Mouse (Mus musculus) limb, embryonic 10.5 days (tissue): ENCODE measurements around the gene Lin9. TPM values are rescaled to one million over a fixed set of nuclear protein-coding genes. Genes with fewer than 3 reads are reported as not detected.
A peak's percentile ranks its signal among the peaks of the same experiment; 100 is the strongest.

Source experiments
- DNase-seq: peaks from one replicate; pipeline ENCODE4 v3.0.0-alpha.2; 2017; ENCODE audit warnings: low spot score
- H3K27ac ChIP-seq: fragments of 300-500 bp; sonication (generic); 2 replicates; pipeline ENCODE4 v1.5.1; 2016; ENCODE audit warnings: mild to moderate bottlenecking
- H3K27me3 ChIP-seq: fragments of 300-500 bp; sonication (generic); 2 replicates; pipeline ENCODE4 v1.6.1; 2016; ENCODE audit warnings: low read depth, mild to moderate bottlenecking; ENCODE audit not compliant: poor library complexity, severe bottlenecking
- H3K36me3 ChIP-seq: fragments of 300-500 bp; sonication (generic); 2 replicates; pipeline ENCODE4 v1.6.1; 2016; ENCODE audit warnings: mild to moderate bottlenecking, moderate library complexity
- H3K4me1 ChIP-seq: fragments of 300-500 bp; sonication (generic); 2 replicates; pipeline ENCODE4 v1.6.1; 2016
- H3K4me3 ChIP-seq: fragments of 300-500 bp; sonication (generic); 2 replicates; pipeline ENCODE4 v1.5.1; 2016; ENCODE audit warnings: mild to moderate bottlenecking, moderate library complexity
- H3K9me3 ChIP-seq: fragments of 300-500 bp; sonication (generic); replicated peaks from 2 replicates; pipeline ENCODE4 v1.6.1; 2016; ENCODE audit warnings: mild to moderate bottlenecking
- WGBS: fragments of 180-500 bp; shearing (Covaris S2); methylation state at CpG from one replicate; pipeline ENCODE4 v1.1.7; 2016; 5-methylcytosine and 5-hydroxymethylcytosine counted together
- polyA plus RNA-seq: library from polyadenylated mRNA; unstranded; fragments of >200 nt; fragmentation: Nextera tagmentation; extraction: Ambion mirVana; gene quantifications from 2 replicates; pipeline ENCODE4 v1.2.1, GENCODE M21; 2016

Gene Lin9
- polyA plus RNA-seq, 1 experiment from 2014 or later = 24.9 TPM

GRCm38 (mm10) chr1:180719483-180719882 lies 78.5 kb downstream of the Lin9 start:
- H3K4me1 ChIP-seq = no peaks in the 10 kb centered on the region

GRCm38 (mm10) chr1:180719951-180720689 lies 79.2 kb downstream of the Lin9 start:
- WGBS = 47% methylated on average over 5 of the region's 5 CpGs
- Histone ChIP-seq H3K4me1 (peaks cover 3% of the 10 kb centered on the region), H3K9me3 (no peaks in the 10 kb centered on the region), H3K27me3 (no peaks in the 10 kb centered on the region), H3K27ac (no peak overlapping the region), H3K36me3 (no peaks in the 10 kb centered on the region), H3K4me3 (no peak overlapping the region)
- peak; percentile 91 for DNase-seq

More at GRCm38 (mm10) chr1:180719483-180719882, 78.5 kb downstream of the Lin9 start:
- no peak overlapping the region for H3K4me3 ChIP-seq
- H3K27ac ChIP-seq = no peak overlapping the region
- no peaks in the 10 kb centered on the region for H3K9me3 ChIP-seq
- 91% methylated on average over 6 of the region's 6 CpGs for WGBS
- no peaks in the 10 kb centered on the region for H3K36me3 ChIP-seq
- H3K27me3 ChIP-seq = no peaks in the 10 kb centered on the region
- DNase-seq = no peak

GRCm38 (mm10) chr1:180722608-180723007 lies 81.7 kb downstream of the Lin9 start:
- no peak overlapping the region for H3K27ac ChIP-seq
- peaks cover 20% of the 10 kb centered on the region for H3K4me1 ChIP-seq
- no peaks in the 10 kb centered on the region for H3K36me3 ChIP-seq
- no peak overlapping the region for H3K4me3 ChIP-seq
- H3K9me3 ChIP-seq = no peaks in the 10 kb centered on the region
- DNase-seq = no peak
- H3K27me3 ChIP-seq = no peaks in the 10 kb centered on the region
- 87% methylated on average over 1 of the region's 1 CpGs for WGBS

GRCm38 (mm10) chr1:180723701-180724238 lies 82.8 kb downstream of the Lin9 start:
- no peak for DNase-seq
- Histone ChIP-seq H3K9me3 (no peaks in the 10 kb centered on the region), H3K4me3 (no peak overlapping the region), H3K27ac (no peak overlapping the region), H3K4me1 (peaks cover 24% of the 10 kb centered on the region), H3K36me3 (no peaks in the 10 kb centered on the region), H3K27me3 (no peaks in the 10 kb centered on the region)
- 44% methylated on average over 1 of the region's 1 CpGs for WGBS

- peak within 1 kb of the TSS; percentile 100 for H3K4me3 ChIP-seq
- DNase-seq = peak; percentile 96
- H3K36me3 ChIP-seq = no peaks in the 10 kb centered on the region
- peaks cover 24% of the 10 kb centered on the region for H3K4me1 ChIP-seq
- no peaks in the 10 kb centered on the region for H3K27me3 ChIP-seq
- peak within 1 kb of the TSS; percentile 98 for H3K27ac ChIP-seq
- H3K9me3 ChIP-seq = no peaks in the 10 kb centered on the region
- under 1% methylated on average over 51 of the region's 52 CpGs for WGBS
Measured at GRCm38 (mm10) chr1:180725704-180726179, 84.8 kb downstream of the Lin9 start, which contains the start of gene Acbd3. Acbd3 (plus strand) TSS chr1:180726043.

- under 1% methylated on average over 42 of the region's 42 CpGs for WGBS
- DNase-seq = no peak
- H3K4me3 ChIP-seq = peak overlapping the region; percentile 100
- H3K9me3 ChIP-seq = no peaks in the 10 kb centered on the region
- H3K27ac ChIP-seq = peak overlapping the region; percentile 98
- peaks cover 24% of the 10 kb centered on the region for H3K4me1 ChIP-seq
- H3K27me3 ChIP-seq = no peaks in the 10 kb centered on the region
- H3K36me3 ChIP-seq = no peaks in the 10 kb centered on the region
Measured at GRCm38 (mm10) chr1:180726183-180726582, 85.2 kb downstream of the Lin9 start.

GRCm38 (mm10) chr1:180729231-180729630 lies 88.3 kb downstream of the Lin9 start:
- Histone ChIP-seq H3K27ac (no peak overlapping the region), H3K4me1 (peaks cover 24% of the 10 kb centered on the region), H3K9me3 (no peaks in the 10 kb centered on the region), H3K27me3 (no peaks in the 10 kb centered on the region), H3K36me3 (peaks cover 14% of the 10 kb centered on the region), H3K4me3 (no peak overlapping the region)
- no peak for DNase-seq
- WGBS = 97% methylated on average over 3 of the region's 3 CpGs

Other genes with a start within 250 kb of the Lin9 start
- gene Stum, start 157.6 kb upstream of the Lin9 start, polyA plus RNA-seq = 0.39 and 0.60 TPM in 2 replicates
- 267 and 278 TPM in 2 replicates for gene Parp1, start 72.2 kb upstream of the Lin9 start, polyA plus RNA-seq
- gene Mixl1, start 55.9 kb downstream of the Lin9 start, polyA plus RNA-seq = 0.09 and 0.28 TPM in 2 replicates
- gene Acbd3, start 84.9 kb downstream of the Lin9 start, polyA plus RNA-seq = 17.0 and 19.2 TPM in 2 replicates
- gene H3f3a, start 172.8 kb downstream of the Lin9 start, polyA plus RNA-seq = 2,611 and 2,929 TPM in 2 replicates
- 46.7 and 50.8 TPM in 2 replicates for gene Sde2, start 210.0 kb downstream of the Lin9 start, polyA plus RNA-seq